Mouse (Mus musculus) ES-Bruce4 (cell line): Measurements from ENCODE around the gene Scnn1a. TPM values are rescaled to one million over a fixed set of nuclear protein-coding genes. Genes with fewer than 3 reads are reported as not detected.
A peak's percentile ranks its signal among the peaks of the same experiment; 100 is the strongest.

ENCODE experiments used
- H3K27ac ChIP-seq: 2 replicates; pipeline ENCODE4 v1.5.1; 2012; ENCODE audit warnings: low read length, inconsistent platforms; ENCODE audit not compliant: insufficient read depth
- H3K27me3 ChIP-seq: 2 replicates; pipeline ENCODE4 v1.6.1; 2012; ENCODE audit warnings: mild to moderate bottlenecking, low read length, inconsistent platforms; ENCODE audit not compliant: control insufficient read depth, poor library complexity, insufficient read depth, severe bottlenecking
- H3K36me3 ChIP-seq: 2 replicates; pipeline ENCODE4 v1.6.1; 2012; ENCODE audit warnings: inconsistent platforms, mild to moderate bottlenecking, low read length, moderate library complexity; ENCODE audit not compliant: control insufficient read depth, poor library complexity, insufficient read depth, severe bottlenecking
- H3K4me1 ChIP-seq: one replicate; pipeline ENCODE4 v1.8.1; 2011; ENCODE audit warnings: low read length; ENCODE audit not compliant: control insufficient read depth, insufficient read depth
- H3K4me3 ChIP-seq: 2 replicates; pipeline ENCODE4 v1.5.1; 2011; ENCODE audit warnings: low read depth, mild to moderate bottlenecking, low read length
- H3K9ac ChIP-seq: 2 replicates; pipeline ENCODE4 v1.6.1; 2012; ENCODE audit warnings: low read depth, mild to moderate bottlenecking, inconsistent platforms; ENCODE audit not compliant: poor library complexity, severe bottlenecking
- H3K9me3 ChIP-seq: replicated peaks from 2 replicates; pipeline ENCODE4 v1.6.1; 2012; ENCODE audit warnings: mild to moderate bottlenecking, low read length, inconsistent platforms; ENCODE audit not compliant: control insufficient read depth, poor library complexity, insufficient read depth, severe bottlenecking
- CTCF ChIP-seq: IDR thresholded peaks from one replicate; pipeline ENCODE4 v1.8.1; 2011; ENCODE audit warnings: low read depth, low read length
- EP300 ChIP-seq: IDR thresholded peaks from 2 replicates; pipeline ENCODE4 v1.6.1; 2011; ENCODE audit warnings: low read depth, low read length; ENCODE audit not compliant: insufficient read depth
- POLR2A ChIP-seq: IDR thresholded peaks from one replicate; pipeline ENCODE4 v1.8.1; 2011; ENCODE audit warnings: low read length; ENCODE audit not compliant: insufficient read depth
- polyA plus RNA-seq: library from polyadenylated mRNA; stranded (reverse); fragments of >200 nt; gene quantifications from 2 replicates; pipeline ENCODE4 v1.2.4, GENCODE M21; 2011; ENCODE audit warnings: low read depth; ENCODE audit not compliant: missing spikeins, insufficient read depth, insufficient read length

The Scnn1a gene
- polyA plus RNA-seq, 1 experiment: 2.0 TPM

DNA sequence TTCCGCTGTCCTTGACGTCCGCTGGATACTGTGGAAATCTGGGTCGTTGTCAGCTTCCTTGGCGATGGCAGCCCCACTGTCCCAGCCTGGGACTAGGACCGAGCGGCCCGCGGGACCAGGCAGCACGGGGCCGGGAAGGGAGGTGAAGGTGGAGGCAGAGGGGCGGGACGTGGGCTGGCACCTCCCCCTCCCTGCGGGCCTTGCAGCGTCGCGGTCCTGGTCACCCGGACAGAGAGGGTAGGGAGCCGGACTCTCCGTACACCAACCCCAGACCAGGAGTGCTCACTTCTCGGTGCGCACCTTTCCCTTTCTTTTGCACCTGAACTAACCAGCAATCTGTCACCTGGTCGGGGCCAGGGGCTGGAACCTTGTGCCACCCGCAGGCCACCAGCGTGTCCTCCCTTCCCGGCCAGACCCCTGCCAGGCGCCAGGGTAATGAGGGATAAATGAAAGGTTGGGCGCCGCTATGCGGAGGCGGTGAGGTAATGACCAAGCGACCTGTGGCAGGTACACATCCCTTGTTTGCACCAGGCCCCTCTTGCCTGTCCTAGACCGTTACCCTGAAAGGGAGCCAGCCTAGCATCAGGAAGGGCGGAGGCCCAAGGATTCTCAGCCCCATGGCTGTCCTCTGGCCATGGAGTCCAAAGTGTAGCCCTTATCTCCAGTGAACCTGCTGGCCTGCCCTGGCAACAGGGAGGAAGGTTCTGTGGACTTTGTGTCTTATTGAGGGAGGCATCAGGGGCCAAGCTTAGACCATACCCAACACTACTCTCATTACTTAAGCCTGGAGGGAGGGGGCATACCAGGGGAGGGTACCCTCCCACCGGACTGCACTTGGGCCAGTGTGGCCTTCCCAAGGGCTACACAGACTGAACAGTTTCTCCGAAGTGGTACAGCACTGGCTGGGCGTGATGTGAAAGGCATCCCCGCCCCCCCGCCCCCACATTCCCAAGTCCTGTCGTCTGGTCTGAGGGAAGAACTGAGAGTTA lies 60.2 kb downstream of the Scnn1a start, which contains the start of gene Plekhg6:
TSS of gene Plekhg6 (minus strand) at position 422 of the 989 bp plus-strand sequence.
- no peaks in the 10 kb centered on the region for H3K9me3 ChIP-seq
- H3K9ac ChIP-seq: 0 out of 2 replicates have a peak within 1 kb of the TSS, but pooled peaks have one; percentile 2
- H3K36me3 ChIP-seq: no peaks in the 10 kb centered on the region
- no peaks in the 10 kb centered on the region for H3K27me3 ChIP-seq
- peaks cover 3% of the 10 kb centered on the region for H3K4me1 ChIP-seq
- peak within 1 kb of the TSS; percentile 43 for H3K4me3 ChIP-seq
- H3K27ac ChIP-seq: no peak within 1 kb of the TSS
- TF ChIP-seq POLR2A (no peak), EP300 (no peak), CTCF (no peak)

DNA sequence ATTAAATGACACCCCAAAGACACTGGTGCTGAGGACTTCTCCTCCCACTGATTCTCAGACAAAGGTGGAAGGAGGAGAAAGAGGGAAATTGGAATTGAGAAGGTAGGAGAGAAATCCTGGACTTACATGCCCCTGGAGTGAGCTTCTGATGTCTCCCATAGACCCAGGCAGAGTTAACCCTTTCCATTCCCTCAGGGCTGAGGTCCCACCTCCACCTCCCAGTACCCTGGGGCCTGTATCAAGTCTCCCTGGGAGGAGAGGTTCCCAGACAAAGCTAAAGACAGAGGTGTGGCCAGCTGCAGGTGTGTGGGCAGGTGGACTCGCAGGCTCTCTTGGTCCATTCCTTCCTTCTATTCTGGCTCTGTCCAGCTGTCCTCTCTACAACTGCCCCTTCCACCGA lies 61.6 kb downstream of the Scnn1a start:
- H3K9me3 ChIP-seq: no peaks in the 10 kb centered on the region
- H3K4me3 ChIP-seq: no peak overlapping the region
- no peaks in the 10 kb centered on the region for H3K36me3 ChIP-seq
- no peak overlapping the region for H3K9ac ChIP-seq
- H3K27me3 ChIP-seq: no peaks in the 10 kb centered on the region
- peaks cover 3% of the 10 kb centered on the region for H3K4me1 ChIP-seq
- H3K27ac ChIP-seq: no peak overlapping the region
- TF ChIP-seq CTCF: no peak
- no peak for TF ChIP-seq EP300
- no peak for TF ChIP-seq POLR2A

DNA sequence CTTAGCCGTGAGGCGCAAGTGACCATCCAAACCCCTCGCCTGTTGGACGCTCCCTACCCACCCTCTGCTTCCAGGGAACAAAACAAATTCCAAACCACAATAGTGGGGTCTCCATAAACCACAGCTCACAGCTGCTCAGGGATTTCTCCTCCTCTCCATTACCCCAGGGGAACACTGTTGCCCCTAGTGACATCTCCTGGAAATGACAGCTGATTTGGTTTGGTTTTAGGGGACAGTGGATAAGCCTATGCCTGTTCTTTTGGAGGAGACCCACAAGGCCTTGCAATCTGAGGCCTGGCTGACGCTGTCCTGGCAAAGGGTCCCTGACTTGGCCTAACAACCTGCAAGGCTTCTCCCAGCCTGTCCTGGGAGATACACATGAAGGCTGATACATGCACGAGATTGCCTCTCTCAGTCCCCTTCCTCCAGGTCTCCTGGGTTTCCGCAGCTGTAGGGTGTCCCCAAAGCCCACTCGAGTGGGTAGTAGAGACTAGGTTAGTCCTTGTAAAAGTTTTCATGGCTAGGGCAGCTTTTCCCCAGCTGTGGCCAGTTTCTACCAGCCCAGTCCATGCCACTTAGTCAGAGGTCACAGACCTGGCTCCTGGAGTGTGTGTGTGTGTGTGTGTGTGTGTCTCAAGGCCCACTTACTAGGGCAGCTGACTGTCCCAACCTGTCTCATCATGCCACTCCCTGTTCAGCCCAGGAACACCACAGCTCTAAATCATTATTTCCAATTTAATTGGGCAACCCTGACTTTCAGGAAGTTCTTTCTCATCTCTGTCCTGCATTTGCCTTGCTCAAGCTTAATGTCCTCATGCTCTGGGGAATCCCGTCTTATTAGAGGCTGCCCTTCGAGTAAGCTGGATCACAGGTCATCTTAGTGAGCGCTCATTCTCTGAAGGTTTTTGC lies 64.9 kb downstream of the Scnn1a start:
- no peaks in the 10 kb centered on the region for H3K36me3 ChIP-seq
- H3K27me3 ChIP-seq: no peaks in the 10 kb centered on the region
- H3K9ac ChIP-seq: no peak overlapping the region
- H3K4me1 ChIP-seq: no peaks in the 10 kb centered on the region
- H3K4me3 ChIP-seq: no peak overlapping the region
- no peak overlapping the region for H3K27ac ChIP-seq
- TF ChIP-seq POLR2A: no peak
- TF ChIP-seq CTCF: no peak
- no peak for TF ChIP-seq EP300
- no peaks in the 10 kb centered on the region for H3K9me3 ChIP-seq

DNA sequence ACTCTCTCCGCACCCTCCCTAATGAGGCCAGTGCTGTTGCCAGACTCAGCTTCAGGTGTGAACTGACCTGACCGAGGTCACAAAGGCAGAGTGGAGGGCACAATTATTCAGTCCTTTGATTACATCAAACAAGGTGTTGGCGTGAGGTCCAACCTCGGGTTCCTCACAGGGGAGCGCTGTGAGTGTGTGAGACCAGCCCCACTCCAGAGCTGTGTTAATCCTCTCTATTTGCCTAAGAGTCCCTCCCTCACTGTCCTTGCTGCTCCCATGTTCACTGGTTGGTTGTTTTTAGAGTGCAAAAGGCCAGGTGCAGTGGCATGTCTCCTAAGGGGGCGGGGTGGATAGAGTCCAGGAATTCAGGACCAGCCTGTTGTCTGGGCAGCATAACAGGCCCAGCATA lies 65.6 kb downstream of the Scnn1a start:
- Histone ChIP-seq H3K4me1 (no peaks in the 10 kb centered on the region), H3K9ac (no peak overlapping the region), H3K27me3 (no peaks in the 10 kb centered on the region), H3K36me3 (no peaks in the 10 kb centered on the region), H3K4me3 (no peak overlapping the region), H3K27ac (no peak overlapping the region), H3K9me3 (no peaks in the 10 kb centered on the region)
- TF ChIP-seq POLR2A: no peak
- no peak for TF ChIP-seq CTCF
- TF ChIP-seq EP300: no peak

DNA sequence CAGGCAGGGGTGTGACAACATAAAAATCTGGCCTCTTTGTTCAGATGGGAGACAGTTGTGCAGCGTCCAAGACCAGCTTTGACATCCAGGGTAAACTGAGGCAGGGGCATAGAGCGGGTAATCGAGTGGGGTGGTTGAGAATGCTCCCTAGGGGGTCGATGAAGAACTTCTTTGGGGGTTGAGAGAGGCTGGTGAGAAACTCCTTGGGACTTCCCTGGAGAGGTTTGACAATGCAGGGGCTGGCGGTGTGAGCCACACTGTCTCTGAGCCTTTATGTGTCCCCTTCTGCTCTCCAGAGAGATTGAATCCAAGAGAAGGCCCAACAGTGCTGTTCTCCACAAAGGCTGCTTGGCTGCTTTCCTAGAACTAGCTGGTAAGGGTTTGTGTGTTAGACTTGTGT lies 69.4 kb downstream of the Scnn1a start:
- no peak overlapping the region for H3K27ac ChIP-seq
- no peaks in the 10 kb centered on the region for H3K36me3 ChIP-seq
- no peak overlapping the region for H3K9ac ChIP-seq
- no peaks in the 10 kb centered on the region for H3K4me1 ChIP-seq
- TF ChIP-seq POLR2A (no peak), CTCF (no peak), EP300 (no peak)
- no peaks in the 10 kb centered on the region for H3K27me3 ChIP-seq
- H3K4me3 ChIP-seq: no peak overlapping the region
- H3K9me3 ChIP-seq: no peaks in the 10 kb centered on the region

Other genes starting within 250 kb of the Scnn1a start
- 307 and 317 TPM in 2 replicates for gene Chd4, start 224.7 kb upstream of the Scnn1a start, polyA plus RNA-seq
- 75.1 and 78.4 TPM in 2 replicates for gene Nop2, start 188.8 kb upstream of the Scnn1a start, polyA plus RNA-seq
- gene Iffo1, start 175.4 kb upstream of the Scnn1a start, polyA plus RNA-seq: 8.3 and 9.9 TPM in 2 replicates
- 933 and 990 TPM in 2 replicates for gene Gapdh, start 154.2 kb upstream of the Scnn1a start, polyA plus RNA-seq
- gene Ncapd2, start 129.0 kb upstream of the Scnn1a start, polyA plus RNA-seq: 383 and 401 TPM in 2 replicates
- gene Mrpl51, start 128.9 kb upstream of the Scnn1a start, polyA plus RNA-seq: 113 TPM in 2 replicates
- 9.4 and 14.3 TPM in 2 replicates for gene Vamp1, start 105.1 kb upstream of the Scnn1a start, polyA plus RNA-seq
- gene Tapbpl, start 88.8 kb upstream of the Scnn1a start, polyA plus RNA-seq: 2.1 and 3.9 TPM in 2 replicates
- gene Cd27, start 83.6 kb upstream of the Scnn1a start, polyA plus RNA-seq: not detected in 2 replicates
- 2.2 and 3.6 TPM in 2 replicates for gene Tuba3a, start 34.6 kb upstream of the Scnn1a start, polyA plus RNA-seq
- gene Ltbr, start 6.8 kb upstream of the Scnn1a start, polyA plus RNA-seq: 8.0 and 9.5 TPM in 2 replicates
- 13.1 and 19.8 TPM in 2 replicates for gene Tnfrsf1a, start 28.7 kb downstream of the Scnn1a start, polyA plus RNA-seq
- 2.3 and 2.5 TPM in 2 replicates for gene Plekhg6, start 60.1 kb downstream of the Scnn1a start, polyA plus RNA-seq
- 417 and 439 TPM in 2 replicates for gene Cd9, start 174.1 kb downstream of the Scnn1a start, polyA plus RNA-seq
- 2.7 and 3.2 TPM in 2 replicates for gene Vwf, start 226.1 kb downstream of the Scnn1a start, polyA plus RNA-seq